Mouse (Mus musculus): ENCODE results near the gene March6. TPM values are rescaled to one million over a fixed set of nuclear protein-coding genes. Genes with fewer than 3 reads are reported as not detected.

Gene March6
- polyA plus RNA-seq, 1 experiment from 2014 or later = 12.9 TPM

- Histone ChIP-seq H3K27me3 (no peaks in the 10 kb centered on the region), H3K4me2 (peak overlapping the region; percentile 95), H3K9ac (peak overlapping the region; percentile 66; the same call in 1 of the 2 replicates), H3K4me1 (replicated peaks) (peaks cover 43% of the 10 kb centered on the region), H3K9me3 (replicated peaks) (no peaks in the 10 kb centered on the region), H3K36me3 (replicated peaks) (peaks cover 13% of the 10 kb centered on the region; the same call in 1 of the 2 replicates), H3K4me3 (replicated peaks) (peak overlapping the region; percentile 66), H3K27ac (replicated peaks) (peak overlapping the region; percentile 72)
- 37% methylated on average over 18 of the region's 18 CpGs for WGBS (ENCODE audit: insufficient replicate concordance)
- ATAC-seq (ENCODE audit: insufficient read depth) = no peak
Measured at GRCm38 (mm10) chr15:31452336-31453097, 78.3 kb downstream of the March6 start.

DNA sequence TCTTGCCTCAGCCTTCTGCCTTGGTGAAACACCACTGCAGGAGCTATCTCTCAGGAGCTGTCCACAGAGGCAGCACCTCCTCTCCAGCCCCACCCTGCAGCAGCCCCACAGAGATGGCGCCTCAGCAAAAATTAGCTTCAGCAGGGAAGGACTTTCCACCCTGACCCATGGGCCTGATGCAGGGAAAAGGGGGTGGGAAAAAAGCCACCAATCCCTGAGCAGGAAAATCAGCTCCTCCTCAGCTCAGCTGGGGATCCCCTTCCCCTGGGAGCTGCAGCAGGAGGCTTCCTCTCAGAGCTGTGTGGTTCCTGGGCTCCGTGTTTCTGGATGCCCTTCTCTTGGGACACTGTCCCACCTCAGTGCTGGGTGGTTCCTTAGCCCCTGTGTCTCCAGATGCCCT is 81.1 kb downstream of the March6 start:
- WGBS (ENCODE audit: insufficient replicate concordance) = 15% methylated on average over 2 of the region's 2 CpGs
- no peak; the same call in 1 of the 2 replicates for ATAC-seq (ENCODE audit: insufficient read depth)
- no peak overlapping the region for H3K4me3 ChIP-seq (replicated peaks)
- H3K9ac ChIP-seq = no peak overlapping the region
- peak overlapping the region; percentile 13; the same call in 1 of the 2 replicates for H3K4me2 ChIP-seq
- peaks cover 36% of the 10 kb centered on the region for H3K4me1 ChIP-seq (replicated peaks)
- no peaks in the 10 kb centered on the region for H3K9me3 ChIP-seq (replicated peaks)
- H3K36me3 ChIP-seq (replicated peaks) = no peaks in the 10 kb centered on the region
- no peaks in the 10 kb centered on the region for H3K27me3 ChIP-seq
- H3K27ac ChIP-seq (replicated peaks) = no peak overlapping the region

DNA sequence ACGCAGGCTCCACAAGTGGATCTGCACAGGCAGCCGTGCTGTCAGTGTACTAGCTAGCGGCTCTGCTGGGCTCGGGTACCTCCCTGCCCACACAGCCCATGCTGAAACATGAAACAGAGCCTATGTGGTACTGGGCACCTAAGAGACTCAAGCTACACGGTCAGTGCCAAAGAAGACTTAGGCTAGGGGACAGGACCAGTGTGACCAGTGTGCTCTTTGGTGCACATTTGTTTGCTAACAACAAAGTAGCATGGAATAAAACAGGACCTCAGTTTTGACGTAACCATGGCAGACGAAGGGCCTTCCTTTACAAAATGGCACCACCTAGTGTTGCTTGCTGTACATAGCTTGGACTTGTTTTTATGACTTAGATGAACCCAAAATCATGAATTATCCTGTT is 83.7 kb downstream of the March6 start:
- no peak overlapping the region for H3K4me3 ChIP-seq (replicated peaks)
- peaks cover 15% of the 10 kb centered on the region for H3K4me1 ChIP-seq (replicated peaks)
- ATAC-seq (ENCODE audit: insufficient read depth) = no peak
- no peak overlapping the region for H3K4me2 ChIP-seq
- H3K9me3 ChIP-seq (replicated peaks) = no peaks in the 10 kb centered on the region
- H3K36me3 ChIP-seq (replicated peaks) = no peaks in the 10 kb centered on the region
- 39% methylated on average over 7 of the region's 7 CpGs for WGBS (ENCODE audit: insufficient replicate concordance)
- no peak overlapping the region for H3K9ac ChIP-seq
- H3K27me3 ChIP-seq = no peaks in the 10 kb centered on the region
- no peak overlapping the region for H3K27ac ChIP-seq (replicated peaks)

DNA sequence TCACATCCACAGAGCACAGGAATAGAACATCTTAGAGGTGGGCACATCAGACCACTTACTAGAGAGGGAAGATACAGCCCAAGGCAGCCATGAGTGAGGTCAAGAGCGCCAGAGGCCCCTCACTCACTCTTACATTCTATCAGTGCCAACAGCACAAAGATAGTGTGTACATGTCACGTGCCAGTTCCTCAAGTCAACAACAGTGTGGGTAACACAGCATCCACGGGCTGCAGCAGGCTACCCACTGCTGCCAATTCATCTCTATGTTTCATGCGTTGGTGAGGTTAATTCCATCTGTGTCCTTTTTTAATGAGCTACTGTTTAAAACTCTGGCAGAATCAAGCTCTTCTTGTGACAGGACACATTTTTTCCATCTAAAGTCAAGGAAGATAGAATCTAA is 88.2 kb downstream of the March6 start:
- no peaks in the 10 kb centered on the region for H3K36me3 ChIP-seq (replicated peaks)

DNA sequence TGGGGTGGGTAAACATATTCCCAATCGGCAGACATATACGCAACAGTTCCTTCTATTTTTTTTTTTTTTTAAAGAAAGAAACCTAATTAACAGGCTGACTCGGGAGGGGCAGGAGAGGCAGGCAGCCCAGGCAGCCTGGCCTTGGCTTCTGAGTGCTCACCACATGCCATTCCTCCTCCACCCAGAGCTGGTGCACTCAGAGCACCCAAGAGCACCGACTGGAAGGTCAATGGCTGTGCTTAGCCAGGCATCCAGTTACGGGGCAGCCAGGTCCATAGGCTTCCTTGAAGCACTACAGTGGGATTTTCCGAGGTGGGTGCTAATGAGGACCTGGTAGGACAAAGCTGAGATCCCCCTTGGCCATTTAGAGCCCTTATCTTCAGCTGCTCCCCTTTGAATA is 88.9 kb downstream of the March6 start:
- no peaks in the 10 kb centered on the region for H3K36me3 ChIP-seq (replicated peaks)
- ATAC-seq (ENCODE audit: insufficient read depth) = no peak
- H3K4me2 ChIP-seq = no peak overlapping the region
- WGBS (ENCODE audit: insufficient replicate concordance) = 66% methylated on average over 6 of the region's 6 CpGs
- no peak overlapping the region for H3K27ac ChIP-seq (replicated peaks)
- H3K4me1 ChIP-seq (replicated peaks) = no peaks in the 10 kb centered on the region
- H3K9ac ChIP-seq = no peak overlapping the region
- no peaks in the 10 kb centered on the region for H3K27me3 ChIP-seq
- no peaks in the 10 kb centered on the region for H3K9me3 ChIP-seq (replicated peaks)
- H3K4me3 ChIP-seq (replicated peaks) = no peak overlapping the region

More for the DNA sequence above, 88.2 kb downstream of the March6 start:
- no peak overlapping the region for H3K4me2 ChIP-seq
- 58% methylated on average over 4 of the region's 4 CpGs for WGBS (ENCODE audit: insufficient replicate concordance)
- no peak overlapping the region for H3K27ac ChIP-seq (replicated peaks)
- H3K9ac ChIP-seq = no peak overlapping the region
- H3K9me3 ChIP-seq (replicated peaks) = no peaks in the 10 kb centered on the region
- no peaks in the 10 kb centered on the region for H3K27me3 ChIP-seq
- no peak overlapping the region for H3K4me3 ChIP-seq (replicated peaks)
- H3K4me1 ChIP-seq (replicated peaks) = no peaks in the 10 kb centered on the region
- no peak for ATAC-seq (ENCODE audit: insufficient read depth)

GRCm38 (mm10) chr15:31436811-31437210 is 94.0 kb downstream of the March6 start:
- Histone ChIP-seq H3K4me2 (no peak overlapping the region), H3K4me1 (replicated peaks) (no peaks in the 10 kb centered on the region), H3K27me3 (no peaks in the 10 kb centered on the region), H3K9me3 (replicated peaks) (no peaks in the 10 kb centered on the region), H3K4me3 (replicated peaks) (no peak overlapping the region), H3K27ac (replicated peaks) (no peak overlapping the region), H3K36me3 (replicated peaks) (no peaks in the 10 kb centered on the region), H3K9ac (no peak overlapping the region)
- 42% methylated on average over 2 of the region's 2 CpGs for WGBS (ENCODE audit: insufficient replicate concordance)
- ATAC-seq (ENCODE audit: insufficient read depth) = no peak

DNA sequence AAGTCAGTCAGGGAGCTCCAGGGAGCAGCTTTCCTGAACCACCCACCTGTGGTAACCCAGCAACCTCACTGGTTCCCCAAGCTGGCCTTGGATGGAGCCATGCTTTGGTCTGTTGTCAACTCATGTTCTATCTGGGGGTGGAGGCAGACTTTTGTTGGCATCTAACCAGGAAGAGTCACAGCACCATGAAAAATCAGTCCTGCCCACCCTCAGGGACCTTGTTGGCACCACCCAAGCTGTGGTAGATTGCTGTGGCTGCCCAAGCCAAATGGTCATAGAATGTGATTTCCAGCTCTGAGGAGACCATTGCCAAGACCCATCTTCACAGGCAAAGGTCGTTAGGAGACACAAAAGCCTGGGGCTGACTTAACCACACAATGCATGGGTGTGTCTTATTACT is 94.8 kb downstream of the March6 start:
- ATAC-seq (ENCODE audit: insufficient read depth) = no peak
- no peaks in the 10 kb centered on the region for H3K36me3 ChIP-seq (replicated peaks)

GRCm38 (mm10) chr15:31433768-31434167 is 97.1 kb downstream of the March6 start:
- Histone ChIP-seq H3K9me3 (replicated peaks) (no peaks in the 10 kb centered on the region), H3K4me3 (replicated peaks) (no peak overlapping the region), H3K4me2 (no peak overlapping the region), H3K27me3 (no peaks in the 10 kb centered on the region), H3K4me1 (replicated peaks) (no peaks in the 10 kb centered on the region), H3K36me3 (replicated peaks) (no peaks in the 10 kb centered on the region), H3K27ac (replicated peaks) (no peak overlapping the region), H3K9ac (no peak overlapping the region)
- ATAC-seq (ENCODE audit: insufficient read depth) = no peak
- 59% methylated on average over 7 of the region's 7 CpGs for WGBS (ENCODE audit: insufficient replicate concordance)

More for the DNA sequence above, 94.8 kb downstream of the March6 start:
- Histone ChIP-seq H3K9me3 (replicated peaks) (no peaks in the 10 kb centered on the region), H3K27me3 (no peaks in the 10 kb centered on the region), H3K27ac (replicated peaks) (no peak overlapping the region), H3K4me2 (no peak overlapping the region), H3K4me3 (replicated peaks) (no peak overlapping the region), H3K9ac (no peak overlapping the region), H3K4me1 (replicated peaks) (no peaks in the 10 kb centered on the region)
- WGBS (ENCODE audit: insufficient replicate concordance) = 23% methylated on average over 1 of the region's 1 CpGs

DNA sequence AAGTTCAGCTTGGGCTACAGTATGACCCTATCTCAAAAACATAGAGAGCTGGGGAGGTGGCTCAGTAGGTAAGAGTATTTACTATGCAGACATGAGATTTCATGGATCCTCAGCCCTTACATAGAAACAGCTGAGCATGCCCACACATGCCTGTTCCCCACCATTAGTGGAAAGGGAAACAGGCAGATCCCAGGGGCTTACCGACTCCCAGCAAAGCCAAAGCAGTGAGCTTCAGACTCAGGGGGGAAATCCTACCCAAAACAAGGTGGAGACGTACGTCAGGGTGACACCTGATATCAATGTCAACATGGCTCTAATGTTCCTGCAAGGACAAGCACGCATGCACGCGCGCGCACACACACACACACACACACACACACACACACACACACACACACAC is 99.0 kb downstream of the March6 start:
- Histone ChIP-seq H3K9me3 (replicated peaks) (no peaks in the 10 kb centered on the region), H3K27ac (replicated peaks) (no peak overlapping the region), H3K36me3 (replicated peaks) (no peaks in the 10 kb centered on the region), H3K9ac (no peak overlapping the region), H3K27me3 (no peaks in the 10 kb centered on the region), H3K4me2 (no peak overlapping the region), H3K4me3 (replicated peaks) (no peak overlapping the region), H3K4me1 (replicated peaks) (no peaks in the 10 kb centered on the region)
- WGBS (ENCODE audit: insufficient replicate concordance) = 76% methylated on average over 8 of the region's 8 CpGs
- no peak for ATAC-seq (ENCODE audit: insufficient read depth)

- no peaks in the 10 kb centered on the region for H3K4me1 ChIP-seq (replicated peaks)
- no peak for ATAC-seq (ENCODE audit: insufficient read depth)
- 59% methylated on average over 2 of the region's 2 CpGs for WGBS (ENCODE audit: insufficient replicate concordance)
- H3K9ac ChIP-seq = no peak overlapping the region
- H3K27ac ChIP-seq (replicated peaks) = no peak overlapping the region
- H3K9me3 ChIP-seq (replicated peaks) = no peaks in the 10 kb centered on the region
- no peaks in the 10 kb centered on the region for H3K36me3 ChIP-seq (replicated peaks)
- H3K4me3 ChIP-seq (replicated peaks) = no peak overlapping the region
- H3K27me3 ChIP-seq = no peaks in the 10 kb centered on the region
- H3K4me2 ChIP-seq = no peak overlapping the region
Measured at GRCm38 (mm10) chr15:31430014-31430413, 100.8 kb downstream of the March6 start.

- Histone ChIP-seq H3K4me2 (no peak overlapping the region), H3K9me3 (replicated peaks) (no peaks in the 10 kb centered on the region), H3K4me3 (replicated peaks) (no peak overlapping the region), H3K9ac (no peak overlapping the region), H3K36me3 (replicated peaks) (no peaks in the 10 kb centered on the region), H3K27ac (replicated peaks) (no peak overlapping the region), H3K4me1 (replicated peaks) (no peaks in the 10 kb centered on the region), H3K27me3 (no peaks in the 10 kb centered on the region)
- WGBS (ENCODE audit: insufficient replicate concordance) = 67% methylated on average over 7 of the region's 7 CpGs
- no peak for ATAC-seq (ENCODE audit: insufficient read depth)
Measured at GRCm38 (mm10) chr15:31429429-31429828, 101.4 kb downstream of the March6 start.

GRCm38 (mm10) chr15:31428571-31428970 is 102.3 kb downstream of the March6 start:
- Histone ChIP-seq H3K4me2 (no peak overlapping the region), H3K4me3 (replicated peaks) (no peak overlapping the region), H3K36me3 (replicated peaks) (no peaks in the 10 kb centered on the region), H3K9ac (no peak overlapping the region), H3K9me3 (replicated peaks) (no peaks in the 10 kb centered on the region), H3K27me3 (no peaks in the 10 kb centered on the region), H3K4me1 (replicated peaks) (no peaks in the 10 kb centered on the region), H3K27ac (replicated peaks) (no peak overlapping the region)
- 66% methylated on average over 12 of the region's 12 CpGs for WGBS (ENCODE audit: insufficient replicate concordance)
- ATAC-seq (ENCODE audit: insufficient read depth) = no peak

Data from liver, embryonic 15.5 days (tissue).